Mouse (Mus musculus): ENCODE results near the gene Srf. TPM values are rescaled to one million over a fixed set of nuclear protein-coding genes. Genes with fewer than 3 reads are reported as not detected.
A peak's percentile ranks its signal among the peaks of the same experiment; 100 is the strongest.
"Not testable (repeated sequence)": the region's sequence is repeated elsewhere in the genome, so short reads cannot be mapped to it uniquely, and the experiment has no call there.

Gene Srf
- total RNA-seq, 2 experiments from 2014 or later = 9.9 to 12.2 TPM

GRCm38 (mm10) chr17:46558151-46558550 is 2.2 kb upstream of the Srf start:
- no peak for ATAC-seq (replicated peaks; ENCODE audit: low FRiP score, poor library complexity, severe bottlenecking)

GRCm38 (mm10) chr17:46557321-46557720 is 1.3 kb upstream of the Srf start:
- not testable (repeated sequence) for ATAC-seq (replicated peaks; ENCODE audit: low FRiP score, poor library complexity, severe bottlenecking)

GRCm38 (mm10) chr17:46556584-46556945 is 590 bp upstream of the Srf start:
- ATAC-seq (replicated peaks; ENCODE audit: low FRiP score, poor library complexity, severe bottlenecking) = peak; percentile 11; the same call in 1 of the 2 replicates

GRCm38 (mm10) chr17:46554977-46555672 is 850 bp downstream of the Srf start:
- ATAC-seq (replicated peaks; ENCODE audit: low FRiP score, poor library complexity, severe bottlenecking) = no peak

- ATAC-seq (replicated peaks; ENCODE audit: low FRiP score, poor library complexity, severe bottlenecking) = no peak
These were observed 1.4 kb downstream of the Srf start for GRCm38 (mm10) chr17:46554646-46554976.

GRCm38 (mm10) chr17:46553926-46554325 is 2.0 kb downstream of the Srf start:
- no peak for ATAC-seq (replicated peaks; ENCODE audit: low FRiP score, poor library complexity, severe bottlenecking)

GRCm38 (mm10) chr17:46553469-46553868 is 2.5 kb downstream of the Srf start:
- no peak for ATAC-seq (replicated peaks; ENCODE audit: low FRiP score, poor library complexity, severe bottlenecking)

- ATAC-seq (replicated peaks; ENCODE audit: low FRiP score, poor library complexity, severe bottlenecking) = peak; percentile 50
These were observed 3.0 kb downstream of the Srf start for GRCm38 (mm10) chr17:46552841-46553423.

- no peak for ATAC-seq (replicated peaks; ENCODE audit: low FRiP score, poor library complexity, severe bottlenecking)
These were observed 3.8 kb downstream of the Srf start for GRCm38 (mm10) chr17:46552151-46552550.

- no peak for ATAC-seq (replicated peaks; ENCODE audit: low FRiP score, poor library complexity, severe bottlenecking)
These were observed 4.6 kb downstream of the Srf start for GRCm38 (mm10) chr17:46551369-46551768.

- no peak for ATAC-seq (replicated peaks; ENCODE audit: low FRiP score, poor library complexity, severe bottlenecking)
These were observed 5.1 kb downstream of the Srf start for GRCm38 (mm10) chr17:46550904-46551303.

- ATAC-seq (replicated peaks; ENCODE audit: low FRiP score, poor library complexity, severe bottlenecking) = no peak
These were observed 6.3 kb downstream of the Srf start for GRCm38 (mm10) chr17:46549642-46550041.

- ATAC-seq (replicated peaks; ENCODE audit: low FRiP score, poor library complexity, severe bottlenecking) = peak; percentile 50; the same call in 1 of the 2 replicates
These were observed 6.8 kb downstream of the Srf start for GRCm38 (mm10) chr17:46549193-46549592.

GRCm38 (mm10) chr17:46548741-46549140 is 7.2 kb downstream of the Srf start:
- ATAC-seq (replicated peaks; ENCODE audit: low FRiP score, poor library complexity, severe bottlenecking) = no peak

GRCm38 (mm10) chr17:46547923-46548322 is 8.1 kb downstream of the Srf start:
- ATAC-seq (replicated peaks; ENCODE audit: low FRiP score, poor library complexity, severe bottlenecking) = no peak

GRCm38 (mm10) chr17:46546995-46547394 is 9.0 kb downstream of the Srf start:
- no peak for ATAC-seq (replicated peaks; ENCODE audit: low FRiP score, poor library complexity, severe bottlenecking)

- ATAC-seq (replicated peaks; ENCODE audit: low FRiP score, poor library complexity, severe bottlenecking) = no peak
These were observed 9.4 kb downstream of the Srf start for GRCm38 (mm10) chr17:46546591-46546990.

GRCm38 (mm10) chr17:46545813-46546564 is 10.0 kb downstream of the Srf start, which contains the start of gene Cul9:
Gene Cul9, minus strand, starts transcription at chr17:46546388.
- ATAC-seq (replicated peaks; ENCODE audit: low FRiP score, poor library complexity, severe bottlenecking) = no peak

- no peak for ATAC-seq (replicated peaks; ENCODE audit: low FRiP score, poor library complexity, severe bottlenecking)
These were observed 12.3 kb downstream of the Srf start for GRCm38 (mm10) chr17:46543661-46544060.

GRCm38 (mm10) chr17:46525579-46526307 is 30.2 kb downstream of the Srf start:
- ATAC-seq (replicated peaks; ENCODE audit: low FRiP score, poor library complexity, severe bottlenecking) = peak; percentile 78

Measured in erythroid progenitor cell, adult 5-6 weeks (primary cell).